Mouse (Mus musculus): ENCODE results near the gene Shf.

- TF ChIP-seq CTCF (IDR thresholded peaks at IDR 0.05; ENCODE audit: borderline replicate concordance, insufficient read depth, low read length) (no peak), POLR2A (IDR thresholded peaks at IDR 0.05; ENCODE audit: low read depth, low read length) (no peak)
These were observed 59.3 kb downstream of the Shf start for GRCm38 (mm10) chr2:122309647-122310046.

All from embryonic fibroblast, embryonic 13.5 days (primary cell).